Mouse (Mus musculus): ENCODE measurements around the gene Tagln2.

DNA sequence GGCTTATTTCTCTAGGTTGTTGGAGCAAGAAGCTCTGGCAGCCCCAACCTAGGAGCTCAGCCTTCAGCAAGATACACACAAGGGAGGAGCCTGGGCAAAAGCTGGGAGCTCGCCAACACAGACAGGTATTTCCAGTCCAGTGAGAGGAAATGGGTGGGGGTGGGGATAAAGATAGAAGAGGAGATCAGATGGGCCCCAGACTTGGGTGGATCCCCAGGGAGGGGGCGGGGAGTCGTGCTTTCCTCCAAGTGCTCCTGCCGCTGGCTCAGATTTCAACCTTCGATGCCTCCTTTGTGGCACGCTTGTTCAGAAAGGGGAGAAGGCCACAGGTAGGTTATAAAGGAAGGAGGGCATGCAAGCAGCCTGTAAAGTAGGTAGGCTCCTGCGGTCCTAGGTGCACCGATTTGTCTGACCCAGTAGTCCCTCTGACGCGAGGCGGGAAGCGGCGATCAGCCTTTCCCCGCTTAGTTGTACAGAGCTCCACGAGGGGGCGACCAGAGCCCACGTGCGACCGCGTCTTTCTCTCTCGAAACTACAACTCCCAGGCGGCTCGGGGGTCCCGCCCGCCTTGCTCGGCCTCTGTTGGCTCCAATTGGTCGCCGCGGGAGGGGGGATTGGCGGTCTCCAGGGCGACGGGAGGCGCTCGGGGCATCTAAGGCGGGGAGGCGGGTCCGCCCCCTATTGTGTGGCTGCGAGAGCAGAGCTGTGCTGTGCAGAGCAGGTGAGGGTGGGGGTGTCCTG lies 18.1 kb upstream of the Tagln2 start, which contains the start of gene Igsf9:
- TF ChIP-seq POLR2A (IDR thresholded peaks at IDR 0.05; ENCODE audit: borderline replicate concordance, control insufficient read depth, low read depth, low read length) (no peak), CTCF (IDR thresholded peaks at IDR 0.05; ENCODE audit: control insufficient read depth, insufficient read depth, low read length) (peak; percentile 51; the same call in 1 of the 2 replicates)

All from bone marrow, adult 2 months (tissue).